Mouse (Mus musculus): ENCODE results near the gene Pex5.

- TF ChIP-seq POLR2A (IDR thresholded peaks at IDR 0.05; ENCODE audit: low read depth, low read length) (no peak), CTCF (IDR thresholded peaks at IDR 0.05; ENCODE audit: extremely low read depth, insufficient read depth, insufficient read length, insufficient replicate concordance) (no peak)
Measured at GRCm38 (mm10) chr6:124436245-124436644, 21.4 kb upstream of the Pex5 start.

Data from spleen, adult 2 months (tissue).